Mouse (Mus musculus): ENCODE measurements at regions not wholly inside any gene's neighbourhood (a gene's known extent, or its start where the extent isn't known, plus 50 kb on each side); places are given as distances from the start of the nearest gene placed in this dataset.

DNA sequence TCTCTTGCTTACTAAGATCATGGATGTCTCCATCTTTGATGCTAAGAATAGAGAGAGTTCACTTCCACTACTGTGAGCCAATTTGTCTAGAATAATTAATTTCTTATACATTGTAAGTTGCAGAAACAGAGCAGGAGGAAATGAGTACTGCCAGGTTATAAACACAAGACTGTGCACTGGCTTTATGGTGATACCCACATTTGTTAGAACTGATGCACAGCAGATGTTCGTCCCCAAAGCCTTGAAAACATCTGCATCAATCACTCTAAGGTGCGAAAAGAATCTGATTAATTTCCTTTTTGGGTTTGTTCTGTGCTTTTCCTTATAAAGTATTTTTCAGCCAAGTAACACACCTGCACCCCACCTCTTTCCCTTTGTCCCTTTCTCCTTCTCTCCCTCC is 347.3 kb upstream of the Rgmb start:
- no peak overlapping the region for H3K9ac ChIP-seq
- no peaks in the 10 kb centered on the region for H3K9me3 ChIP-seq (ENCODE audit: low read depth, low read length)
- no peak overlapping the region for H3K4me3 ChIP-seq (ENCODE audit: low read depth, low read length)
- WGBS: 60% methylated on average over 2 of the region's 2 CpGs
- H3K4me2 ChIP-seq: no peak overlapping the region
- H3K36me3 ChIP-seq (ENCODE audit: insufficient read depth): no peaks in the 10 kb centered on the region
- DNase-seq (peak; percentile 7), ATAC-seq (ENCODE audit: insufficient read depth) (no peak)
- no peak for TF ChIP-seq CTCF (IDR thresholded peaks at IDR 0.05; ENCODE audit: low read depth)
- H3K27me3 ChIP-seq (ENCODE audit: insufficient read depth, low read length): no peaks in the 10 kb centered on the region
- H3K27ac ChIP-seq (ENCODE audit: low read depth): no peak overlapping the region
- no peaks in the 10 kb centered on the region for H3K4me1 ChIP-seq (ENCODE audit: insufficient read depth)

DNA sequence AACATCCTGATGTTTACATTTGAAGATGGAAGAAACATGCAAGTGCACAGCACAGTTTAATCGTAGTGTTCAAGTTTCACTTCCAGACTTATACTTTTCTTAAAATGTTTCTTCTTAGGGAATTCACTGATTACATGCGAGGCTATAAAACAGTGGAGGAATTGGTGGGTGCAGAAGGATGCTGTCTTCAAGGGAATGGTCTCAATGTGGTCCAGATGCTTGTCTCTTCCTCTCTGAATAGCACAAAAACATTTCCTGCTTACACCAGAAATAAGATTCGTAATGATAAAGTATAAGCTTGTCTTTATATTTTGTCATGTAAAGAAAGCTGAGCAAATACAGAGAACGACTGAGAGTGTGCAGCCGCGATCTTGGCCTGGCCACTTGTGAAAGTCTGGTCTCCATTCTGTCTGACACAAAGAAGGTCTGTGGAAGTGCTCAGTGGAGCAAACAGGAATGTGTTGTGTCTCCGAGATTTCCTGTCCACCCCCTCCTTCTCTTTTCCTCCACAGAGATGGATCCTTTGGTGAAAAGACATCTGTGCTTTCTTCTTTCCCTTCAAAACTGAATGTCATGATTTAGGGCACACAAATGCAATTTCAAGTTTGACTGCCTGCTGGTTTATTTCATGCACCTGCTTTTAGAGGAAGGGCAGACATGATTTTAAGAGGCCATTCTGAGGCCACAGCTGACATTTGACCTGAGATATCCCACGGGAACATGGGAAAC is 346.1 kb upstream of the Rgmb start:
- no peaks in the 10 kb centered on the region for H3K4me1 ChIP-seq (ENCODE audit: insufficient read depth)
- WGBS: 33% methylated on average over 8 of the region's 8 CpGs
- no peak overlapping the region for H3K4me3 ChIP-seq (ENCODE audit: low read depth, low read length)
- H3K9ac ChIP-seq: no peak overlapping the region
- ATAC-seq (ENCODE audit: insufficient read depth) (peak; percentile 41; the same call in 1 of the 2 replicates), DNase-seq (peak; percentile 36)
- no peak for TF ChIP-seq CTCF (IDR thresholded peaks at IDR 0.05; ENCODE audit: low read depth)
- peak overlapping the region; percentile 18; the same call in 1 of the 2 replicates for H3K27ac ChIP-seq (ENCODE audit: low read depth)
- H3K4me2 ChIP-seq: no peak overlapping the region
- H3K9me3 ChIP-seq (ENCODE audit: low read depth, low read length): no peaks in the 10 kb centered on the region
- no peaks in the 10 kb centered on the region for H3K36me3 ChIP-seq (ENCODE audit: insufficient read depth)
- H3K27me3 ChIP-seq (ENCODE audit: insufficient read depth, low read length): no peaks in the 10 kb centered on the region

DNA sequence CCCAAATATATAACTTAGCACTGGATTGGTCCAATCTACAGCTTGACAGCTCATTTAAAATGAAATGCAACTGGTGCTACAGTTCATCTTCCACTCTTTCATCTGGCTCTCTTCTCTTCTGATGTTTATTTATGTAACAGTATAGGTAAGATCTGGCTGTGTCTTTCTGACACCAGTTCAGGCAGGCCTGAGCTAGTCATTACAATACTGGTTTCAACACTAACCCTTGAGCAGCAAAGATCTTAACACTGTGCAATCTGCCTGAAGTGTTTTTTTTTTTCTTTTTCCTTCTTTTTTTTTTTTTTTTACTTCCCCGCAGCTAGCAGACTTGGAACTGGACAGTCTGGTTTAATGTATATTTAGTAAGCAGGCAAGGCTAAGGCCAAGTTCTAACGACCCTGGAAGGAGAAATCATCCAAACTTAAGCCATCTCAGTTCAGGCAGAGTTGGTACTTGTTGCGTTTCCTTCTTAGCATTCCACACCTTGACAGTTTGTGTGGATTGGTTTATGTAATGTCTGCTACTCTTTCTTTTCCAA is 342.8 kb upstream of the Rgmb start:
- DNase-seq: no peak
- TF ChIP-seq CTCF (IDR thresholded peaks at IDR 0.05; ENCODE audit: low read depth): no peak
- H3K4me1 ChIP-seq (ENCODE audit: insufficient read depth): no peaks in the 10 kb centered on the region
- WGBS: 25% methylated on average over 3 of the region's 3 CpGs
- H3K27ac ChIP-seq (ENCODE audit: low read depth): no peak overlapping the region
- no peak overlapping the region for H3K4me2 ChIP-seq
- H3K9me3 ChIP-seq (ENCODE audit: low read depth, low read length): no peaks in the 10 kb centered on the region
- no peak overlapping the region for H3K9ac ChIP-seq
- peak; percentile 28; the same call in 1 of the 2 replicates for ATAC-seq (ENCODE audit: insufficient read depth)
- no peak overlapping the region for H3K4me3 ChIP-seq (ENCODE audit: low read depth, low read length)
- no peaks in the 10 kb centered on the region for H3K36me3 ChIP-seq (ENCODE audit: insufficient read depth)
- H3K27me3 ChIP-seq (ENCODE audit: insufficient read depth, low read length): no peaks in the 10 kb centered on the region

DNA sequence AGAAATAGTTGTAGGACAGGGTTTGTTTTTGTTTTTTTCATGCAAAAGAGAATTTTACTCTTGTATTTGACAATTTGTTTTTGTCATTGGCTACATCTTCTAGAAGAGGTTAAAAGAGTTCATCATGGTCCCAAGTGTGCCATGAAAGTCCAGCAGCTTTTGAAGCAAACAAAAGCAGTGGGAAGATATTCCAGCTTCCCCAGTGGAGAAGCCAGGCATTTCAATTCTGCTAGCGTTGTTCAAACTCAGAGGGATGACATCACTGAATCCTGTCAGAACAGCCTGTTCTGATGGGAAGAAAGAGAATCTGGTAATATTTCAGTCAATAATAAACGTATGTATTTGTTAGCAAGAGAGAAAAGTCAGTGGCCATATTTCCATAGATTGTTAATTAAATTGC is 335.9 kb upstream of the Rgmb start:
- DNase-seq: no peak
- no peaks in the 10 kb centered on the region for H3K36me3 ChIP-seq (ENCODE audit: insufficient read depth)
- WGBS: 64% methylated on average over 2 of the region's 2 CpGs
- no peak for ATAC-seq (ENCODE audit: insufficient read depth)
- H3K9ac ChIP-seq: no peak overlapping the region
- H3K4me1 ChIP-seq (ENCODE audit: insufficient read depth): no peaks in the 10 kb centered on the region
- H3K27ac ChIP-seq (ENCODE audit: low read depth): no peak overlapping the region
- H3K4me2 ChIP-seq: no peak overlapping the region
- no peak overlapping the region for H3K4me3 ChIP-seq (ENCODE audit: low read depth, low read length)
- H3K9me3 ChIP-seq (ENCODE audit: low read depth, low read length): no peaks in the 10 kb centered on the region
- TF ChIP-seq CTCF (IDR thresholded peaks at IDR 0.05; ENCODE audit: low read depth): no peak
- no peaks in the 10 kb centered on the region for H3K27me3 ChIP-seq (ENCODE audit: insufficient read depth, low read length)

DNA sequence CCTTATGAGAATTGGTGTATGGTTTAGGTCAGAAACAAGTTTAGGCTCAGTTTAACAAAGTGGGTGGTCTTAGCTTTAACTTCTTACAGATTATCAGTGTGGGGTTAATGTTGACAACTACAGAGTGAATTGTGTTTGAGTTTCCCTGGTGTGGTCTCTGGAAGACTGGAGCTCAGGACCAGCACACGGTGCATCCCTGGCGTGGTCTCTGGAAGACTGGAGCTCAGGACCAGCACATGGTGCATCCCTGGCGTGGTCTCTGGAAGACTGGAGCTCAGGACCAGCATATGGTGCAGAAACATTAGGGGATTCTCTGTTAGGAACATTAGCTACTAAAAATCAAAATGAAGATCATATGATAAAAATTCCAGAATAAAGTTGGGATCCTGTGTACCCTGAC is 327.3 kb upstream of the Rgmb start:
- Histone ChIP-seq H3K27ac (ENCODE audit: low read depth) (no peak overlapping the region), H3K27me3 (ENCODE audit: insufficient read depth, low read length) (no peaks in the 10 kb centered on the region), H3K9me3 (ENCODE audit: low read depth, low read length) (no peaks in the 10 kb centered on the region), H3K4me3 (ENCODE audit: low read depth, low read length) (no peak overlapping the region), H3K36me3 (ENCODE audit: insufficient read depth) (no peaks in the 10 kb centered on the region), H3K4me1 (ENCODE audit: insufficient read depth) (0 out of 2 replicates have a peak, but pooled peaks cover 4% of the 10 kb centered on the region), H3K4me2 (no peak overlapping the region), H3K9ac (no peak overlapping the region)
- WGBS: 48% methylated on average over 3 of the region's 3 CpGs
- ATAC-seq (ENCODE audit: insufficient read depth) (no peak), DNase-seq (no peak)
- no peak for TF ChIP-seq CTCF (IDR thresholded peaks at IDR 0.05; ENCODE audit: low read depth)

DNA sequence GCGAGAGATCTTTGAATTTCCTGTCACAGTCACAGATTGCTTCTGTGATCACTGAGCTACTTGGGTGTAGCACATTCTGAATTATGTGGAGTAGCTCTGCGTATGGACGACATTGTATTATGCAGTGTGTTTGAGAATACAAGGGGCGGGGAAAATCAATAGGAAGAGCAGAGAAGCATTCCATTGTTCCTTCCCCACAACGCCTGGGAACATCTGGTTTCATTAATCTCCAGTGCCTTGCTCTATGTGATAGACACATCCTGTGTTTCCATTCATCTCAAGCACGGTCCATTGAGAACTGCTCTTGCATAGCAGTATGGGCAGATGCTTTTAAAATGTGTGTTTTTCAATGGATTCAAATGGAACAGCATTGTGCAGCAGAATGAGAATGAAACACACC is 326.9 kb upstream of the Rgmb start:
- 37% methylated on average over 6 of the region's 6 CpGs for WGBS
- Histone ChIP-seq H3K27me3 (ENCODE audit: insufficient read depth, low read length) (no peaks in the 10 kb centered on the region), H3K4me3 (ENCODE audit: low read depth, low read length) (no peak overlapping the region), H3K4me2 (no peak overlapping the region), H3K9ac (no peak overlapping the region), H3K9me3 (ENCODE audit: low read depth, low read length) (no peaks in the 10 kb centered on the region), H3K36me3 (ENCODE audit: insufficient read depth) (no peaks in the 10 kb centered on the region), H3K27ac (ENCODE audit: low read depth) (no peak overlapping the region), H3K4me1 (ENCODE audit: insufficient read depth) (0 out of 2 replicates have a peak, but pooled peaks cover 4% of the 10 kb centered on the region)
- peak; percentile 47 for DNase-seq
- ATAC-seq (ENCODE audit: insufficient read depth): peak; percentile 82; the same call in 1 of the 2 replicates
- TF ChIP-seq CTCF (IDR thresholded peaks at IDR 0.05; ENCODE audit: low read depth): no peak

DNA sequence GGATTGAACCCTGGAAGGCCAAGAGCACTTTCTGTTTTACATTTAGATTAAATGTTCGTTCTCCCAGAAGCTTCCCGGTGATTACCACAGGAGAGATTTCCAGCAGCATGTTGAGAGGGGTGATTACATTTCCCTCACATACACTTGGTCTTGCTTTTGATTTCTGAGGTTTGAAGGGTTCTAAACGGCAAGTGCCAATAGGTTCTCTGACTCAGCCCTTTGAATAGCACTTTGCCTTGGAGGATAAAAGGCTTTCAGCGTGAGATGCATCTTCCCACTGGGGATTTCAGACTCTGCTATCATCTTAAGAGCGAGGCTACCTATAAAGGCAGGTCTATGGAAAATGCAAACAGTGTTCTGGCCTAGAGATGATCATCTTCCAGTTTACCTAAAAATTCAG is 326.3 kb upstream of the Rgmb start:
- no peak overlapping the region for H3K9ac ChIP-seq
- 0 out of 2 replicates have a peak, but pooled peaks cover 4% of the 10 kb centered on the region for H3K4me1 ChIP-seq (ENCODE audit: insufficient read depth)
- H3K36me3 ChIP-seq (ENCODE audit: insufficient read depth): no peaks in the 10 kb centered on the region
- no peak for TF ChIP-seq CTCF (IDR thresholded peaks at IDR 0.05; ENCODE audit: low read depth)
- DNase-seq (no peak), ATAC-seq (ENCODE audit: insufficient read depth) (no peak)
- H3K4me3 ChIP-seq (ENCODE audit: low read depth, low read length): no peak overlapping the region
- WGBS: 61% methylated on average over 5 of the region's 5 CpGs
- no peak overlapping the region for H3K4me2 ChIP-seq
- no peaks in the 10 kb centered on the region for H3K27me3 ChIP-seq (ENCODE audit: insufficient read depth, low read length)
- no peak overlapping the region for H3K27ac ChIP-seq (ENCODE audit: low read depth)
- H3K9me3 ChIP-seq (ENCODE audit: low read depth, low read length): no peaks in the 10 kb centered on the region
